Mouse (Mus musculus) brain, embryonic 14.5 days (tissue): ENCODE measurements at regions not wholly inside any gene's neighbourhood (a gene's known extent, or its start where the extent isn't known, plus 50 kb on each side); places are given as distances from the start of the nearest gene placed in this dataset.

ENCODE experiments used
- CTCF ChIP-seq: fragments of 200-500 bp; IDR thresholded peaks from 2 replicates; pipeline ENCODE4 v1.5.1; 2012; ENCODE audit warnings: inconsistent platforms, mild to moderate bottlenecking, moderate library complexity, borderline replicate concordance; ENCODE audit not compliant: insufficient read depth, insufficient read length; ENCODE audit errors: extremely low read depth
- POLR2A ChIP-seq: fragments of 200-500 bp; IDR thresholded peaks from 2 replicates; pipeline ENCODE4 v1.6.1; 2012; ENCODE audit warnings: mild to moderate bottlenecking, inconsistent platforms, borderline replicate concordance; ENCODE audit not compliant: poor library complexity, insufficient read depth, insufficient read length, severe bottlenecking; ENCODE audit errors: extremely low read depth

GRCm38 (mm10) chr8:103373007-103373406, 587.6 kb upstream of the Cdh11 start:
- no peak for TF ChIP-seq POLR2A
- no peak for TF ChIP-seq CTCF
